Mouse (Mus musculus) spleen, adult 2 months (tissue): ENCODE data around the gene Pithd1.

ENCODE experiments used
- CTCF ChIP-seq: fragments of 200-500 bp; IDR thresholded peaks from 2 replicates; pipeline ENCODE4 v1.5.1; 2011; ENCODE audit warnings: mild to moderate bottlenecking, inconsistent platforms; ENCODE audit not compliant: insufficient read depth, insufficient read length, insufficient replicate concordance; ENCODE audit errors: extremely low read depth
- POLR2A ChIP-seq: fragments of 200-500 bp; IDR thresholded peaks from 2 replicates; pipeline ENCODE4 v1.6.1; 2011; ENCODE audit warnings: low read depth, low read length, inconsistent platforms

DNA sequence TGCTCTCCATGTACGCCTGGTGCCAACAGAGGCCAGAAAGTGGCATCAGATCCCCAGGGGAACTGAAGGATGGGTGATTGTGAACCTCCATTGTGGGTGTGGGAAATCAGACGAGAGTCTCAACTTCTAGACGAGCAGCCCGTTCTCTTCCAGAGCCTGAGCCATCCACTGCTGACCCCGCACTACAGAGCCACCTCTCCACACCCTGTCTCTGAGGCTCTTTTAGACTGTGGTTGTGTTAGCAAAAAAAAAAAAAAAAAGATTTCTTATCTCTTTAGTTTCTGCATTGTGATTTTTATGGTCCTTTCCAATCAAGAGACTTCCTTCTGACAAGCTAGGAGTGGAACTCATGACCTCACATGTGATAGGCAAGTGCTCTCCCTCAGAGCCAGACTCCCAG, 57.7 kb downstream of the Pithd1 start:
- TF ChIP-seq POLR2A: no peak
- no peak for TF ChIP-seq CTCF
